Mouse (Mus musculus): ENCODE results near the gene Shank1. TPM values are rescaled to one million over a fixed set of nuclear protein-coding genes. Genes with fewer than 3 reads are reported as not detected.

Gene Shank1
- polyA plus RNA-seq, 1 experiment = 0.66 TPM

DNA sequence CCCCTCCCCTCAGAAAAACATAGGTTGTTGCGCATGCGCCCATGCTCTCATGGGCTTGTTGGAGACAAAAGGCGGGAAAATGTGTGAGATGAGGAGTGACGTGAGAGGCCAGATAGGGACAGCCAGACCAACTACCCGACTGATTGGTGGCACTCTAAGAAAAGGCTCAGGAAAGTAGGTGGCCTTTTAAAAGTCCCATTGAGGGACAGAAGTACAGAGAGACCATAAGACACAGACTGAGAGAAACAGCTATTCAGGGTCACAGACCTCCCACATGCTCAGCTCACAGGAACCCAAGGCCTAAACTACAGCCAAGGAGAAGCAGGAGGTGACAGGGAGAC is 95.9 kb downstream of the Shank1 start:
- DNase-seq = no peak
- H3K27me3 ChIP-seq (replicated peaks; ENCODE audit: control insufficient read depth, insufficient read depth, low read length) = no peaks in the 10 kb centered on the region
- 5% methylated on average over 5 of the region's 5 CpGs for WGBS
- no peaks in the 10 kb centered on the region for H3K36me3 ChIP-seq (ENCODE audit: control insufficient read depth, insufficient read depth, low read length)
- no peak overlapping the region for H3K4me3 ChIP-seq (ENCODE audit: insufficient read depth, low read depth, low read length)
- H3K27ac ChIP-seq (ENCODE audit: insufficient read depth, low read depth, low read length) = no peak overlapping the region
- TF ChIP-seq POLR2A (IDR thresholded peaks at IDR 0.05; ENCODE audit: low read depth, low read length) = no peak
- no peaks in the 10 kb centered on the region for H3K4me1 ChIP-seq (ENCODE audit: control insufficient read depth, insufficient read depth, low read length)

Other genes with a start within 250 kb of the Shank1 start
- 0.20 and 0.43 TPM in 2 replicates for gene Klk1b21, start 207.9 kb upstream of the Shank1 start, polyA plus RNA-seq (2012; rRNA removed)
- gene Klk1b22, start 197.6 kb upstream of the Shank1 start, polyA plus RNA-seq (2012; rRNA removed) = 1.1 and 2.4 TPM in 2 replicates
- gene Klk1b16, start 173.5 kb upstream of the Shank1 start, polyA plus RNA-seq (2012; rRNA removed) = 0.59 and 0.60 TPM in 2 replicates
- gene Klk1b24, start 122.0 kb upstream of the Shank1 start, polyA plus RNA-seq (2012; rRNA removed) = 2.0 and 2.1 TPM in 2 replicates
- gene Klk1b3, start 112.1 kb upstream of the Shank1 start, polyA plus RNA-seq (2012; rRNA removed) = 2.6 and 3.3 TPM in 2 replicates
- gene Klk1b4, start 102.8 kb upstream of the Shank1 start, polyA plus RNA-seq (2012; rRNA removed) = 0.53 and 0.91 TPM in 2 replicates
- 6.8 and 7.0 TPM in 2 replicates for gene Klk1b5, start 94.3 kb upstream of the Shank1 start, polyA plus RNA-seq (2012; rRNA removed)
- 4,551 and 6,375 TPM in 2 replicates for gene Klk1, start 84.9 kb upstream of the Shank1 start, polyA plus RNA-seq (2012; rRNA removed)
- gene Gm36864, start 74.1 kb upstream of the Shank1 start, polyA plus RNA-seq (2012; rRNA removed) = 0.06 TPM in 1 of 2 replicates, not detected in the other
- 27.2 and 32.1 TPM in 2 replicates for gene 1700028J19Rik, start 63.6 kb upstream of the Shank1 start, polyA plus RNA-seq (2012; rRNA removed)
- 39.4 and 47.9 TPM in 2 replicates for gene 2410002F23Rik, start 63.5 kb upstream of the Shank1 start, polyA plus RNA-seq (2012; rRNA removed)
- not detected in 2 replicates for gene Acp4, start 52.9 kb upstream of the Shank1 start, polyA plus RNA-seq (2012; rRNA removed)
- gene Gm15517, start 48.8 kb upstream of the Shank1 start, polyA plus RNA-seq (2012; rRNA removed) = not detected in 2 replicates
- 6.4 and 8.1 TPM in 2 replicates for gene Clec11a, start 3.4 kb upstream of the Shank1 start, polyA plus RNA-seq (2012; rRNA removed)
- 12.0 and 12.9 TPM in 2 replicates for gene Syt3, start 73.8 kb downstream of the Shank1 start, polyA plus RNA-seq (2012; rRNA removed)
- gene 1700008O03Rik, start 75.6 kb downstream of the Shank1 start, polyA plus RNA-seq (2012; rRNA removed) = 0.69 and 0.75 TPM in 2 replicates
- gene Lrrc4b, start 118.8 kb downstream of the Shank1 start, polyA plus RNA-seq (2012; rRNA removed) = 0.30 and 0.52 TPM in 2 replicates
- 224 and 293 TPM in 2 replicates for gene Aspdh, start 155.1 kb downstream of the Shank1 start, polyA plus RNA-seq (2012; rRNA removed)
- gene Josd2, start 157.7 kb downstream of the Shank1 start, polyA plus RNA-seq (2012; rRNA removed) = 92.8 and 129 TPM in 2 replicates
- gene Emc10, start 186.3 kb downstream of the Shank1 start, polyA plus RNA-seq (2012; rRNA removed) = 298 and 346 TPM in 2 replicates
- gene Fam71e1, start 186.3 kb downstream of the Shank1 start, polyA plus RNA-seq (2012; rRNA removed) = 12.2 and 18.6 TPM in 2 replicates
- 0.12 and 6.4 TPM in 2 replicates for gene Mybpc2, start 214.4 kb downstream of the Shank1 start, polyA plus RNA-seq (2012; rRNA removed)
- gene Spib, start 221.8 kb downstream of the Shank1 start, polyA plus RNA-seq (2012; rRNA removed) = 0.88 and 8.3 TPM in 2 replicates
- 12.7 and 14.2 TPM in 2 replicates for gene Pold1, start 238.6 kb downstream of the Shank1 start, polyA plus RNA-seq (2012; rRNA removed)
- gene Nr1h2, start 243.7 kb downstream of the Shank1 start, polyA plus RNA-seq (2012; rRNA removed) = 136 and 159 TPM in 2 replicates

Measured in kidney, adult 2 months (tissue).